Mouse (Mus musculus) kidney, embryonic 15.5 days (tissue): ENCODE measurements around the gene Myadml2. TPM values are rescaled to one million over a fixed set of nuclear protein-coding genes. Genes with fewer than 3 reads are reported as not detected.

Experiments used
- ATAC-seq: fragments of 200-750 bp; cut with Nextera tagmentation; replicated peaks from 2 replicates; pipeline ENCODE4 v1.8.0; 2017; ENCODE audit warnings: moderate TSS enrichment; ENCODE audit not compliant: low FRiP score
- H3K27ac ChIP-seq: fragments of 300-500 bp; sonication (generic); 2 replicates; pipeline ENCODE4 v1.5.1; 2015; ENCODE audit warnings: mild to moderate bottlenecking, inconsistent platforms
- H3K27me3 ChIP-seq: fragments of 300-500 bp; sonication (generic); 2 replicates; pipeline ENCODE4 v1.6.1; 2015; ENCODE audit warnings: inconsistent platforms
- H3K36me3 ChIP-seq: fragments of 300-500 bp; sonication (generic); 2 replicates; pipeline ENCODE4 v1.6.1; 2015; ENCODE audit warnings: inconsistent platforms
- H3K4me1 ChIP-seq: fragments of 300-500 bp; sonication (generic); 2 replicates; pipeline ENCODE4 v1.6.1; 2015; ENCODE audit warnings: inconsistent platforms
- H3K4me2 ChIP-seq: fragments of 300-500 bp; sonication (generic); 2 replicates; pipeline ENCODE4 v1.6.1; 2015; ENCODE audit warnings: moderate library complexity, mild to moderate bottlenecking, inconsistent platforms
- H3K4me3 ChIP-seq: fragments of 300-500 bp; sonication (generic); replicated peaks from 2 replicates; pipeline ENCODE4 v1.5.1; 2015; ENCODE audit warnings: mild to moderate bottlenecking, inconsistent platforms
- H3K9ac ChIP-seq: fragments of 300-500 bp; sonication (generic); 2 replicates; pipeline ENCODE4 v1.6.1; 2015; ENCODE audit warnings: mild to moderate bottlenecking, inconsistent platforms
- H3K9me3 ChIP-seq: fragments of 300-500 bp; sonication (generic); replicated peaks from 2 replicates; pipeline ENCODE4 v1.6.1; 2016; ENCODE audit warnings: inconsistent platforms
- WGBS: fragments of 180-500 bp; shearing (Covaris S2); methylation state at CpG from one replicate; pipeline ENCODE4 v1.1.7; 2015; ENCODE audit warnings: mixed read lengths; 5-methylcytosine and 5-hydroxymethylcytosine counted together
- polyA plus RNA-seq: library from polyadenylated mRNA; unstranded; fragments of >200 nt; fragmentation: Nextera tagmentation; extraction: Ambion mirVana; gene quantifications from 2 replicates; pipeline ENCODE4 v1.2.1, GENCODE M21; 2015

Myadml2 gene
- polyA plus RNA-seq, 1 experiment from 2014 or later = 0.29 TPM

DNA sequence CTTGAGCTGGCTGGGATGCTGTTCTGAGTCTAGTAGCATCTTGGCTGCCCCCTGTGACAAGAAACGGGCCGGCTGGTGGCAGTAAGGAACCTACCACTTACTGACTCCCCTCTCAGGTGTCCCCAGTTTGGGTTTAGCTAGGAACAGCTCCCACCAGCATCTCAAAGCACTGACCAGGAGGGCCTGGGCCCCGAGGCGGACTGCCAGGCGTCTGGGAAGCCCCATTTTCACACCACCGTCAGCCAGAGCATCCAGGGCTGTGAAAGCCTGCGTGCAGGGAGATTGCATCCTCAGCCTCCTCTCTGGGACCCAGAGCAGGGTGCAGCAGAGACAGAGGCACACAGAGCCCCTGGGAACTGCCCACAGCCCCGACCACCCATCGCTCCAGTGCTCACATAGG is 6.7 kb downstream of the Myadml2 start:
- H3K4me3 ChIP-seq = no peak overlapping the region
- H3K9me3 ChIP-seq = no peaks in the 10 kb centered on the region
- H3K9ac ChIP-seq = 0 out of 2 replicates have a peak overlapping the region, but pooled peaks have one; percentile 17
- H3K4me2 ChIP-seq = no peak overlapping the region
- peaks cover 18% of the 10 kb centered on the region for H3K4me1 ChIP-seq
- peaks cover 6% of the 10 kb centered on the region; the same call in 1 of the 2 replicates for H3K27me3 ChIP-seq
- 49% methylated on average over 9 of the region's 9 CpGs for WGBS
- ATAC-seq = no peak
- no peak overlapping the region for H3K27ac ChIP-seq
- H3K36me3 ChIP-seq = no peaks in the 10 kb centered on the region

DNA sequence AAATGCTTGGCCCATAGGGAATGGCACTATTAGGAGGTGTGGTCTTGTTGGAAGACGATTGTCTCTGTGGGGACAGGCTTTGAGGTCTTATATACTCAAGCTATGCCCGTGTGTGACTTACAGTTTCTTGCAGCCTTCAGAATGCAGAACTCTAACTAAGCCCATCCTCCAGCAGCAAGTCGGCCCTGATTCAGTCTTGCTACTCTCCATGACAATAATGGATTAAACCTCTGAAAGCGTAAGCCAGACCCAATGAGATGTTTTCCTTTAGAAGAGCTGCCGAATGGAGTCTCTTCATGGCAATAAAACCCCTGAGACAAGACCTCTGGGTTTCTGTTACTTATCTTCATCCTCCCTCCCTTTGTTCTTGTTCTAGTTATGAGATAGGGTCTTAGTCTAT is 13.1 kb downstream of the Myadml2 start:
- peaks cover 34% of the 10 kb centered on the region for H3K4me1 ChIP-seq
- no peaks in the 10 kb centered on the region for H3K9me3 ChIP-seq
- peaks cover under 1% of the 10 kb centered on the region; the same call in 1 of the 2 replicates for H3K36me3 ChIP-seq
- H3K4me3 ChIP-seq = no peak overlapping the region
- H3K4me2 ChIP-seq = no peak overlapping the region
- 85% methylated on average over 5 of the region's 5 CpGs for WGBS
- no peak overlapping the region for H3K9ac ChIP-seq
- no peaks in the 10 kb centered on the region for H3K27me3 ChIP-seq
- no peak overlapping the region for H3K27ac ChIP-seq
- no peak for ATAC-seq

DNA sequence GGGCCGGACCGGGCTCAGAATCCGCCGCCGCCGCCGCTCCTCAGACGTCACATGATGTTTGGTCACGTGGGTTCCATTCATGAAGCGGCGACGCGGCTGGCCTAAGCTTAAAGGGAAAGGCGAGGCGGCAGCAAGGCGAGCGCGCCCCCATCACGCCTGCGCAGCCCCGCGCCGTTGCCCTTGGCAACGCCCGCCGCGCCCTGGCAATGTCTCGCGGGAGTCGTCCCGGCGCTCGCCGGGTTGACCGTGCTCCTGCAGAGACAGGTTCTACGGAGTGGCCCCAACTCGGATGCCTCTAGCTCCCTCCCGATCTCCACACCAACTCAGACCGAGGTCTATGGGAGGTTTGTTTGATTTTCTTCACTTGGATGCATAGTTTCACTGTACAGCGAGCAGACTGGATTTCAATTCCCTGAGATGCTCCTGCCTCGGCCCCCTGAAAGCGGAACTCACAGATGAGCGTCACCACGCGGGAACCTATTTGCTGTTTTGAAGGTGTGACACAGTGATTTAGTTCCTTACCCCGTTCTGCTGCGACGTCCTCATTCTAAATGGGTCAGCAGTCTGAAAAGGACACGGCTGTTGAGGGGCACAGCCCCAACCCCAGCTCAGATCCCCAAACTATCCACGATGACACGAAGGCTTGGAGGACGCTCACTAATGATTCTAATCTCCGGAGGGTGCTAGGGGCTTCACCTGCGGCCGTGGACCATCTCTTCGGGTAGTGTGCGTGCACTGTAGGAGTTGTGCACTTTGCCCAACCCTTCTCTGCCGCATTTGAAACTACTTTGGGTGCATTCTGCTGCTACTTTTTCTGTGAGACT is 14.2 kb downstream of the Myadml2 start, which contains the start of gene Mafg:
TSS of gene Mafg (minus strand) at position 81 of the 824 bp plus-strand sequence.
- ATAC-seq = peak; percentile 90
- peak within 1 kb of the TSS; percentile 88 for H3K9ac ChIP-seq
- peak within 1 kb of the TSS; percentile 90 for H3K4me2 ChIP-seq
- no peaks in the 10 kb centered on the region for H3K9me3 ChIP-seq
- WGBS = 11% methylated on average over 58 of the region's 58 CpGs
- H3K4me3 ChIP-seq = peak within 1 kb of the TSS; percentile 98
- H3K27me3 ChIP-seq = no peaks in the 10 kb centered on the region
- peaks cover 12% of the 10 kb centered on the region for H3K36me3 ChIP-seq
- H3K4me1 ChIP-seq = peaks cover 44% of the 10 kb centered on the region
- peak within 1 kb of the TSS; percentile 92 for H3K27ac ChIP-seq

- ATAC-seq = peak; percentile 87
- Histone ChIP-seq H3K27ac (peak overlapping the region; percentile 92), H3K27me3 (no peaks in the 10 kb centered on the region), H3K4me2 (peak overlapping the region; percentile 90), H3K9ac (peak overlapping the region; percentile 88), H3K4me1 (peaks cover 44% of the 10 kb centered on the region), H3K36me3 (peaks cover 18% of the 10 kb centered on the region), H3K9me3 (no peaks in the 10 kb centered on the region), H3K4me3 (peak overlapping the region; percentile 98)
- under 1% methylated on average over 93 of the region's 116 CpGs for WGBS
Observed at GRCm38 (mm10) chr11:120632559-120633519, 15.1 kb downstream of the Myadml2 start.

- no peak for ATAC-seq
- Histone ChIP-seq H3K9me3 (no peaks in the 10 kb centered on the region), H3K36me3 (peaks cover 28% of the 10 kb centered on the region), H3K4me1 (peaks cover 44% of the 10 kb centered on the region), H3K4me2 (peak overlapping the region; percentile 90), H3K9ac (peak overlapping the region; percentile 88), H3K27ac (peak overlapping the region; percentile 92), H3K4me3 (peak overlapping the region; percentile 98), H3K27me3 (no peaks in the 10 kb centered on the region)
- WGBS = 48% methylated on average over 4 of the region's 4 CpGs
Observed at GRCm38 (mm10) chr11:120631726-120632448, 16.1 kb downstream of the Myadml2 start.

- ATAC-seq = no peak
- H3K4me1 ChIP-seq = peaks cover 44% of the 10 kb centered on the region
- peak overlapping the region; percentile 27; the same call in 1 of the 2 replicates for H3K9ac ChIP-seq
- H3K4me2 ChIP-seq = peak overlapping the region; percentile 90
- H3K4me3 ChIP-seq = peak overlapping the region; percentile 98
- no peaks in the 10 kb centered on the region for H3K9me3 ChIP-seq
- H3K36me3 ChIP-seq = peaks cover 31% of the 10 kb centered on the region
- no peaks in the 10 kb centered on the region for H3K27me3 ChIP-seq
- WGBS = 32% methylated on average over 7 of the region's 7 CpGs
- peak overlapping the region; percentile 92 for H3K27ac ChIP-seq
Observed at GRCm38 (mm10) chr11:120630881-120631725, 16.9 kb downstream of the Myadml2 start.

GRCm38 (mm10) chr11:120630401-120630871 is 17.5 kb downstream of the Myadml2 start:
- Histone ChIP-seq H3K9me3 (no peaks in the 10 kb centered on the region), H3K4me3 (peak overlapping the region; percentile 14), H3K27me3 (no peaks in the 10 kb centered on the region), H3K4me2 (peak overlapping the region; percentile 90), H3K4me1 (peaks cover 48% of the 10 kb centered on the region), H3K9ac (peak overlapping the region; percentile 27; the same call in 1 of the 2 replicates), H3K36me3 (peaks cover 31% of the 10 kb centered on the region), H3K27ac (peak overlapping the region; percentile 92)
- WGBS = 20% methylated on average over 5 of the region's 5 CpGs
- ATAC-seq = no peak

DNA sequence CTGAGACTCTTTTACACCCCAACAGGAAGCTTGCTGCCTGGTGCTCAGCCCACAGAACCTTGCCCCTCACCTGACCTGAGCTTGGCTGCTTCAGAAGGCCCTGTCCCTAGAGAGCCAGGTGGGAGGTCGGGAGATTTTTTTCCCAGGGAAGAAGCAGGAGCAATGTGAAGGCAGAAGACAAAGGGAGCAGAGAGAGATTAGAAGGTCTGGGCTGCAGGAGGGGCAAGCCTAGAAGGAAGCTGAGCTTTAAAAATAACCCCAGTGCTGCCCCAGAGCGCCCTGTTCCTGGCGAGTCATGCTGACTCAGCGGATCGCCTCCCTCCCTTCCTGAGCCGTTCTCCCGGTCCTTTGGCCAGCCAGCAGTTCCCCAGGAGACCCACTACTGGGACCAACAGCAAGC is 18.0 kb downstream of the Myadml2 start:
- Histone ChIP-seq H3K36me3 (peaks cover 31% of the 10 kb centered on the region), H3K27me3 (no peaks in the 10 kb centered on the region), H3K9me3 (no peaks in the 10 kb centered on the region), H3K4me3 (peak overlapping the region; percentile 14; the same call in 1 of the 2 replicates), H3K27ac (peak overlapping the region; percentile 92), H3K4me2 (peak overlapping the region; percentile 90), H3K4me1 (peaks cover 53% of the 10 kb centered on the region), H3K9ac (peak overlapping the region; percentile 27)
- ATAC-seq = no peak
- 19% methylated on average over 7 of the region's 7 CpGs for WGBS

- Histone ChIP-seq H3K27me3 (no peaks in the 10 kb centered on the region), H3K4me1 (peaks cover 55% of the 10 kb centered on the region), H3K9me3 (no peaks in the 10 kb centered on the region), H3K9ac (0 out of 2 replicates have a peak overlapping the region, but pooled peaks have one; percentile 27), H3K4me3 (peak overlapping the region; percentile 14; the same call in 1 of the 2 replicates), H3K27ac (peak overlapping the region; percentile 92), H3K4me2 (peak overlapping the region; percentile 90), H3K36me3 (peaks cover 31% of the 10 kb centered on the region)
- WGBS = 75% methylated on average over 23 of the region's 23 CpGs
- no peak for ATAC-seq
Observed at GRCm38 (mm10) chr11:120629341-120629730, 18.6 kb downstream of the Myadml2 start.

- Histone ChIP-seq H3K4me2 (0 out of 2 replicates have a peak overlapping the region, but pooled peaks have one; percentile 90), H3K4me1 (peaks cover 56% of the 10 kb centered on the region), H3K36me3 (peaks cover 31% of the 10 kb centered on the region), H3K9ac (0 out of 2 replicates have a peak overlapping the region, but pooled peaks have one; percentile 27), H3K9me3 (no peaks in the 10 kb centered on the region), H3K27me3 (no peaks in the 10 kb centered on the region), H3K27ac (0 out of 2 replicates have a peak overlapping the region, but pooled peaks have one; percentile 15), H3K4me3 (no peak overlapping the region)
- WGBS = 93% methylated on average over 23 of the region's 23 CpGs
- ATAC-seq = no peak
Observed at GRCm38 (mm10) chr11:120628601-120629340, 19.2 kb downstream of the Myadml2 start.
